In genomic region chr8:102784835-102785455, GRCm38 (mm10) we compare ENCODE assay signal across 8 mouse cellular contexts. TPM values are rescaled to one million over a fixed set of nuclear protein-coding genes. Genes with fewer than 3 reads are reported as not detected.
DNase-seq lines count a peak whose midpoint lies in the region; ATAC-seq and TF ChIP-seq lines count a peak whose summit lies in the region.

No protein-coding gene starts in this region.

- peak overlapping the region; percentile 96 for H3K4me2 ChIP-seq in hindbrain, embryonic 15.5 days

- under 1% methylated on average over 39 of the region's 55 CpGs for WGBS in hindbrain, embryonic 15.5 days

- peak overlapping the region; percentile 72 for H3K4me3 ChIP-seq in E14TG2a.4 (replicated peaks; ENCODE audit: low read length)
- H3K4me3 ChIP-seq in hindbrain, embryonic 15.5 days: peak overlapping the region; percentile 94

- H3K4me1 ChIP-seq in E14TG2a.4 (replicated peaks; ENCODE audit: low read depth, low read length): peaks cover 30% of the 10 kb centered on the region
- peaks cover 25% of the 10 kb centered on the region for H3K4me1 ChIP-seq in hindbrain, embryonic 15.5 days (replicated peaks)

- H3K9ac ChIP-seq in hindbrain, embryonic 15.5 days: peak overlapping the region; percentile 95

- no peaks in the 10 kb centered on the region for H3K36me3 ChIP-seq in E14TG2a.4 (ENCODE audit: insufficient read depth, low read length)
- H3K36me3 ChIP-seq in hindbrain, embryonic 15.5 days: no peaks in the 10 kb centered on the region

- no peak for TF ChIP-seq CTCF in E14TG2a.4 (conservative IDR thresholded peaks at IDR 0.05; ENCODE audit: low read length)

- peaks cover 76% of the 10 kb centered on the region for H3K27me3 ChIP-seq in E14TG2a.4 (ENCODE audit: insufficient read depth, low read length)
- H3K27me3 ChIP-seq in hindbrain, embryonic 15.5 days: peaks cover 4% of the 10 kb centered on the region

- peak overlapping the region; percentile 92 for H3K27ac ChIP-seq in hindbrain, embryonic 15.5 days (replicated peaks)

- peak; percentile 82 for DNase-seq in brain, adult 2 months (ENCODE audit: low read depth, low spot score)
- DNase-seq in frontal cortex, postnatal 10 days (ENCODE audit: low spot score in 2 of 2): peak; percentile 67 to 75
- peak; percentile 63 to 83 for DNase-seq in left cerebral cortex, adult 18-20 months (ENCODE audit: low spot score in 2 of 2)
- DNase-seq in lung, postnatal 25 days (ENCODE audit: low spot score): peak; percentile 23
- DNase-seq in right cerebral cortex, postnatal 25 days: peak; percentile 80
- DNase-seq in T-cell, adult 2 months (ENCODE audit: low spot score): no peak

- ATAC-seq in hindbrain, embryonic 15.5 days (ENCODE audit: low FRiP score, low read depth): peak; percentile 80

- no peaks in the 10 kb centered on the region for H3K9me3 ChIP-seq in E14TG2a.4 (ENCODE audit: low read length)
- H3K9me3 ChIP-seq in hindbrain, embryonic 15.5 days: no peaks in the 10 kb centered on the region

RNA-seq across cellular contexts. Expression of gene Cdh11, which starts 0.5 kb away (rescaled TPM):
- 38.7 and 40.9 TPM in 2 replicates for polyA plus RNA-seq in hindbrain, embryonic 15.5 days (2015; fragmentation: Nextera tagmentation; extraction: Ambion mirVana)
- total RNA-seq in left cerebral cortex, adult 18-20 months (2021): 10 to 100 TPM; 48.1 to 56.3 TPM
